Mouse (Mus musculus) thymus, postnatal 0 days (tissue): Measurements from ENCODE around the gene Ngef. TPM values are rescaled to one million over a fixed set of nuclear protein-coding genes. Genes with fewer than 3 reads are reported as not detected.

Source experiments
- DNase-seq: peaks from one replicate; pipeline ENCODE4 v3.0.0-alpha.2; 2015; ENCODE audit warnings: low spot score
- polyA plus RNA-seq: library from polyadenylated mRNA; unstranded; fragments of >200 nt; fragmentation: Nextera tagmentation; extraction: Ambion mirVana; gene quantifications from 2 replicates; pipeline ENCODE4 v1.2.1, GENCODE M21; 2015

The Ngef gene
- 0.10 and 0.18 TPM in 2 replicates for polyA plus RNA-seq

DNA sequence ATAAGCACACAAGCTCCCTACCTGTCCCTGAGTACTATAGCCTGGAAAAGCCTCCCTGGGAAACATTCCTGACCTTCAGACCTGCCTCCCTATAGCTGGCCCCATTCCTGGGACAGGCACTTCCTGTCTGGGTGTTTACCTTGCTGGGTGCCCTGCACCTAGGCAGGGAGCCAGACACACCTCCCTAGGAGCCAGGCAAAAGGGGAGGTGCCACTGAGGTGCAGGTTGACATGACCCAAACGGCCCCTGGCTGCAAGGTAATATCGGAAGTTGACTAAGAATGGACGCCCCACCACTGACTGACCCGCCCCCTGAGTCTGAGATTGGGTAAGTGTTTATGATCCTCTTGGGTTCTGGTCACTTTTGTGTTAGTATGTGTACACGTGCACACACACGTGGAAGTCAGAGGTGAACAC is at the start of gene Ngef:
Ngef (minus strand) TSS at position 71 of the 416 bp plus-strand sequence.
- DNase-seq: no peak

DNA sequence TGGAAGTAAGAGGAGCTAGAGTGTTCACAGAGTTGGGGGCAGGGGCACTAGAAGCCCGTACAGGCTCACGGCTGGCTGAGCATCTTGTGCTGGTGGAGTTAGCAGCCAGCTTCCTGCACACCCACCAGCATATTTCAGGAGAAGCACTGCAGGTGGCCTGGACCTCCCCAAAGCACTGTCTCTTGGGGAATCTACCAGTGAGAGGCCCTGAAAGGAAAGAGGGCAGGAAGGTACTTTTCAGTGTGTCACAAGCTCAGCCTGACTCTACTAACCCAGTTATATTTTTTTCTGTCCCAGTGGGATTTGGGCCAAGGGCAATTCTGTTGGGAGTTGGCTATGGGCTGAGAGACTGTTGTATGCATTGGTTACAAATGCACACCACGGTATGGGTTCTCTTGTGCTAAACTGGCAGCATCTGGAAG is 48.2 kb upstream of the Ngef start:
- DNase-seq: peak; percentile 69

DNA sequence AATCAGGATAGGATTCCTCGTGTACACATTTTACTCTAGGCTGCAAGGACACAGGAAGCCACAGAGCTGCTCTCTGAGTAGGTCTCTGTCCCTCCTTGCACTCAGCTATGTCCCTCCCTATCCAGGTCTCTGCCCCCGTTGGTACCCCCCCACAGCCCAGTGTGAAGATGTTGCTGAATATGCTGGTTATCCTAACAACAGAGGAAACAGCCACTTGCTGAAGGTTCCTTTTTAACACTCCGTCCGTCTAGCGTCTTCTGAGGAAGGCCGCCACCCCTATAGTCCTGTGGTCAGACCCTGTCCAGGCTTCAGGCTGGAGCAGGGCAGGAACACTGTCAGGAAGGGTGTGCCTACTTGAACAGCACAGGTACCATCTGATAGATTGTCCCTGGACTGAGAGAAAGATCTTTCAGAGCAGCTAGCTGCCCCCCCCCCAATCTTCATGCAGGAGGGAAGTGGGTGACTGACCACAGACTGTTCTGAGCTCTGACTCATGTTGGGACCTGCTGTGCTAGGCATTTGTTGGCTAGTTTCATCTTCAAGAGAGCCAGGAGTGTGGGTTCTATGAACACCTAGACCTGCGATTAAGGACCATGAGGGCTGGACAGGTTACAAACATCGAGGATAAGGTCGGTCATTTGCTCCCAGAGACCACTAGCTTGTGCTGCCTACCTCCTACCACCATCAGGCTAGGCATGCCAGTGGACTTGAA is 47.6 kb upstream of the Ngef start:
- peak; percentile 39 for DNase-seq

DNA sequence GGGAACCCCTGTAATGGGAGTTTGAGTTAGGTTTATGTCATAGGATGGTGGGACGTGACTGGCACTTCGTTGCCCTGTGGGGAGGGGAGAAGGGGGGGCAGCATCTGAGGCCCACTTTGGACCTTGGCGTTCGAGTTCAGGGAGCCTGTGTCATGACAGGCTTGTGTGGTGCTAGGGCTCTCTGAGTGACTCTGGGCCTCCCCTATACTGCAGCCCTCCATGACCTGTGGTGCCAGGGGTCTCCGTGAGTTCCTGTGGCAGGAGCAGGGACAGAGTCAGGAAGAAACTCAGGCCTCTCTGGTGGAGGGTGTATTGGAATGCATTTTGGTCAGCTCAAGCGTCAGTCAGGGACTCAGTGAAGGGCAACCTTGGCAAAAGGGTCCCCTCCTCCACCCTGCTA is 47.0 kb upstream of the Ngef start:
- DNase-seq: no peak

DNA sequence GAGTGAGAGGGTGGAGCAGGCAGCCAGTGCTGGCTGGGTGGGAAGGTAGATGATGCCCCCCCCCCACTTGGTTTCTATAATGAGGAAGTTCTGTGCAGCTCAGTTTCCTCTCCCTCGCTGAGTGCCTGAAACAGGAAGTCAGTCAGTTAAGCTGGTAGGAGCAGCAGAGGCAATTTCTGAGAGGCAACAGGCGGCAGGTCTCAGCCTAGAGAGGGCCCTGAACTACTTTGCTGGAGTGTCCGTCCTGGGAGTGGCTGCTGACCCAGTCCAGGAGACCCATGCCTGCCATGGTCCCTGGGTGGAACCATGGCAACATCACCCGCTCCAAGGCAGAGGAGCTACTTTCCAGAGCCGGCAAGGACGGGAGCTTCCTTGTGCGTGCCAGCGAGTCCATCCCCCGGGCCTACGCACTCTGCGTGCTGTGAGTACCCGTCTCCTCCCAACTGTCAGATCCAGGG is 46.6 kb upstream of the Ngef start, which contains the start of gene Inpp5d:
Inpp5d (plus strand) TSS at position 102 of the 458 bp plus-strand sequence.
- peak; percentile 78 for DNase-seq

DNA sequence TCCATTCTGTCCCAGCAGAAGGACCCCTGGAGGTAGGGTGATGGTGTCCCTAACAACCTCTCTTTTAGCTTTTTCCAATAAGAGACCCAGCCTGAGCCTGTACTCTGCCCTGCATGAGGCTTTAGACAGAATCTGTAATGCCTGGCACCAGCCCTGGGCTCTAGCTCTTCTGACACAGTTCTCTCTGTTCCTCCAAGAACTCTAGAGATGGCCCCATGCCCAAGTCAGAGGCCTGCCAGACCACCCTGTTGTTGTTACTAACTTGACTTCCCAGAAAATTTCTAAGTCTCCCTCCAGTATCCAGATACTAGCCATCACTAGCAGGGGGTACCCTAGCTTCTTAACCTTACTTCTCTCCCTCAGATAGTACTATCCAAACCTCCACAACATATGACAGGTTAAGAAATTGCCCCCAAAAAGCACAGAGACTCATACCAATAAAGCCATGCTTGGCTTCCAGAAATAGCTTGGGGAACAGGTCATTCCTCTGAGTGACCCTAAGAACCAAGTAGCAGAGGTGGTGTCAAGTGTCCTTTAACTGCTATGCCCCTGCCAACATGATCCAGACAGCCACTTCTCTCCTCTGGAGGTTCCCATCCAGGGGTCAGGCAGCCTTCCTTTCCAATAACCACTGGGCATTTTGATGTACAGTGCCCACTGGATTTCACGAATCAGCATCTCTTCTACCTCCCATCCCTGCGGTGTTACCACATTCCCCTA is 41.1 kb upstream of the Ngef start:
- DNase-seq: no peak

DNA sequence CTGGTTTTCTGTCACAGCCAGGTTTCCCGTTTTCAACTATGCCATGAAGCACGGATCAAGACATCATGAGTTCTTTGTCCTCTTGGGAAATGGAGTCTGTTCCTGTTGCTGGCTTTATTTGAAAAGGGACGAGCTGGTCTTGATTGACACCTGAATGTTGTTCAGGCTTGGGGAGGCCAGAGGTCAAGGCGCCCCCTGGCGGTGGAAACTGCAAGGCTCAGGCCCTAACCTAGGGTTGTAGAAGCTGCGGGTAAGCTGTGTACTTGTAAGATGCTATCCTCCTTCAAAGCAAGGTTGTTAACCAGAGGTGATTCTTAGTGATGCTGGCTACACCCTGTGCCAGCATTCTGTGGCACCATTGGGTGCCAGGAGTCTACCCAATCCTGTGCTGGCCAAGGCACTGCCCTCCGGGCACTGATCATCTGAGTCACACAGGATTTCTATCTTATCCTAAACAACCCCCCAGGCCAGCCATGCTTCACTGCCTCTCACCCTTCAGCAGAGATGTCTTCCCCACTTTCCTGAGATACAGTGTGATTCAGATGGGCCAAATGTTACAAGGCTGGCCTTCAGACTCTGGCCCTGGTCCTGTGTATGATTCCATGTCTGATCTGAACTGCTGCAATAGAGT is 34.9 kb upstream of the Ngef start:
- peak; percentile 75 for DNase-seq

DNA sequence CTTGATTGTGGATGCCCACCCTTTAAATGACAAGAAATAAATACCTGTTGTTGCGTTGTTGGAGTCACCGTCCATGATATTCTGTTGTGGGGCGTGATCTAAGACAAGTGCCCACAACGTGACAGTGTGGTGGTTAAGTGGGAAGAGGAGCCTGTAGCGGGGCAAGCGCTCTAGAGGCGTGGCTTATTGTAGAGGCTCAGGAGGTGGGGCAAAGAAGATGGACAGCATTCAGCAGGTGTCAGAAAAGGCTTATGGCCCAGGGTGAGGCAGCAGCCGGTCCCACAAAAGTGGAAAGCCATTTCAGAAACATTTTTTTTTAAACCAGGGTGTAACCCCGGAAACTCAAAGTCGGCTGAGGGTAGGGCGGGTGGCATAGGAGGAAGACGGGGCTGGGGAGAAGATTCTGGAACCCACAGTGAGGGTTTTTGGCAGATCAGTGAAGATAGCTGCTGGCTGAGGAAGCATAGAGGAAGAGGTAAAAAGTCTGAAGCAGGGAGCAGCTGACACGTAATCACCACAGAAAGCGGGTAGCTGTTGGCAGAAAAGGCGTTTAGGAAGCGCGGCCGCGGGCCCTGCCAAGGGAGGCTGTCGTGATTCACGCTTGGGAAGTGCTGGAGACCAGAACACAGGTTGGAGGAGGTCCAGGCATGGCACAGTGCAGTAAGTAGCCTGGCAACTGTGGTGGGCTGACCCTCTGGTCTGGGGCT is 33.9 kb upstream of the Ngef start:
- DNase-seq: peak; percentile 70

DNA sequence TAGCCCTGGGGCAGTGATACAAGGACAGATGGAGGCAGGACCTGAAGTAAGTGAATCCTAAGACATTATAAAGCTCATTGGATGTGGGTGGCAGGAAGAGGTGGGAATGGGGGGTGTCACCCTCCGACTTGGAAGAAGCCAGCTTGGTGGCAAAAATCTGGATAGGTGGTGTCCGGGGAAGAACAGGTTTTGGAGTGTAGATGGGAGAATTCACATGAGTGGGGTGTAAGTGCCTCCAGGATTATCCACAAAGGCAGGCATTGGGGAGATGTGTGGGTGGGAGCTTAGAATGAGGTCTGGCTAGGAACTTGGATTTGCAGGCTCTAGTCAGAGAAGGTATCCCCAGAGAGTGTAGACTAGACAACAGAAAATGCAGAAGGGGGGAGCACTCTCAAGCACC is 31.6 kb upstream of the Ngef start:
- no peak for DNase-seq

DNA sequence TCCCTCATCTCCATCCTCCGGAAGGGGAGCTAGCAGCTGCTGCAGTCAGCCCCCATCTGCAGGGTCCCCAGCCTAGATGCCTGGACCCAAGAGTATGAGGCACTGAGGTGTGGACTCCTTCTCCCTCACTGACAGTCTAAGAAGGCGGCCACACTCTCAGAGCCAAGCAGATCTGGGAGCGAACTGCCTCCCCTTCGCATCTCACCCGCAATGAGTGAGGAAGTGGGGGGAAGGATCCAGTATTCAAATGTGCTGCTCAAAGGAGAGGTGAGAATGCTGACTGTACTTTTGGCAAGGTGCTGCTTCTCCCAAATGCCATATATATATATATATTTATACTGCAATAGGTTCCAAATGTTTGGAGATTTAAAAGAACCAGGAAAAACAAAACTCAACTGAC is 29.7 kb upstream of the Ngef start:
- no peak for DNase-seq

DNA sequence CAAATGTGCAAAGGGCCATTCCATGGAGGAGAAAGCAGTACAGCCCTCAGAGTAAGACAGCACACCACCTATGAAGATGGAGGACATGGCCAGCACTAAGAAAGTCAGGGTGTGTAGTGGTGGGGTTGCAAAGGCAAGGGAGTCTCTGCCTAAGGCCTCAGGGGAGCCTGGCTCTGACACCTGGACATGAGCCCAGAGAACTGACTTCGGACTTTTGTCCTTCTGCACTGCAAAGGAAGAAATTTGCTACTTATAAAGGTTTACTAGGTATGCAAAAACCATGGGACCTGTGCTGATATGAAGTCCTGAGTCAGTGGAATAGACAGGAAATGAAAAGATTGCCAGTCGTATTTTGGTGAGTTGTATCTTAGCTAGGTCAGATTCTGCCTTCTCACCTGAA is 28.1 kb upstream of the Ngef start:
- DNase-seq: no peak

DNA sequence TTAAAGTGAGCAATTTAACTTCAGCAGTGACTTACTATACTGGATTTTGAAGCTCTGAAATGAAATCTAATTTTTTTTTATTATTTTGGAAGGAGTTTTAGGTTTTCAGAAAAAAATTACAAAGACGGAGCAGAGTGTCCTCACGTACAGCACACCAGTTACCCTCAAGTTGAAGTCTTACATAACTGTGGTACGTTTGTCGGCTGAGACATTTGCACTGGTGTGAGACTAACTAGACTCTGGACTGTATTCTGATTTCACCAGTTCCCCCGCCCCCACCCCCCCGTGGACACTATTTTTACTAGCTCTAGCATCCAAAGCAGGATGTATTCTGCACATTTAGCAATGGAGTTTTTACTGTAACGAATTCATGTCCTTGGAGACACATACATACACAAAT is 26.9 kb upstream of the Ngef start:
- DNase-seq: no peak

DNA sequence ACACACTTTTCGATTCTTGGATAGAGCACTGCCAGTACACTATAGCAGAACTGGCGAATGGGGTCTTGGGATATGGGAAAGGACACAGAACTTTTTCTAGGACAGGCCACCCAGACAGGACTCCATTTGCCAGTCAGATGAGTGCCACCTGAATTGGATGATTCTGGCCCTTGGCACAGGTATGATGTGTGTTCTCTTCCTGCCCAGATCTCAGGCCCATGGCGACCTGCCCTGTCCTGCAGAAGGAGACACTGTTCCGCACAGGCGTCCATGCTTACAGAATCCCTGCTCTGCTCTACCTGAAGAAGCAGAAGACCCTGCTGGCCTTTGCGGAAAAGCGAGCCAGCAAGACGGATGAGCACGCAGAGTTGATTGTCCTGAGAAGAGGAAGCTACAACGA is 21.0 kb upstream of the Ngef start:
- no peak for DNase-seq

DNA sequence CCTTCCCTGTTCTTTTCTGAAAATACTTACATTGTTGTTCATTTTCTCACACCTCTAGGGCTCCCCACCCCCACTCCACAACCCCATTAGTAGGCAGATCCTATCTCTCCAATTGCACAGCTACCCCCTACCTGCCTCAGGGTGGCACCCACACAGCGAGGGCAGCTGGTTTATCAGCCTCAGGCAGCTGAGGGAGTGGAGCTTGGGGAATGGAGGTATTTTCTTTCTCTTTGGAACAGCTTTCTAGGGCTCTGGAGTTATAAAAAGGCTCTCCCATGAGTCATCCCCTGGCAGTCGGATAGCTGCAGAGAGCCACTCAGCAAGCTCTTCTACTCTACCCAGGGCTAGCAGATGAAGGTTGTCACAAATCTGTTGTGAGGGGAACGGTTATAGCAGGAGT is 20.6 kb upstream of the Ngef start:
- no peak for DNase-seq

DNA sequence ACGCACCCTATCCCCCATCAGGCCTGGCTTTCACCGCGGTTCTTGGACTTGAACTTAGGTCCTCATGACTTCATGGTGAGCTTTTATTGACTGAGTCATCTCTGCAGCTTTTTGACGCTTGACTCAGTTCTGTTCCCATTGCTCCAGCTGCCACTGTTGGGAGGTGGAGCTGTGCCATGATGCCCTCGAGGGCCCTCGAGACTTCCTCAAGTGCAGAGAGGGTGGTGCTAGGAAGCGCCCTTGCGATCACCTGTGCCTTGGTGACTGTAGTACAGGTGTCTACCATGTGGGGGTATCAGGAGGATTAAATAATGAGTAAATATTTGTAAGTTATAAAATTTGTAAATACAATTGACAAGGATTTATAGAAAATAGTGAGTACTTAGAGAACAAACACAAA is 16.3 kb upstream of the Ngef start:
- no peak for DNase-seq

DNA sequence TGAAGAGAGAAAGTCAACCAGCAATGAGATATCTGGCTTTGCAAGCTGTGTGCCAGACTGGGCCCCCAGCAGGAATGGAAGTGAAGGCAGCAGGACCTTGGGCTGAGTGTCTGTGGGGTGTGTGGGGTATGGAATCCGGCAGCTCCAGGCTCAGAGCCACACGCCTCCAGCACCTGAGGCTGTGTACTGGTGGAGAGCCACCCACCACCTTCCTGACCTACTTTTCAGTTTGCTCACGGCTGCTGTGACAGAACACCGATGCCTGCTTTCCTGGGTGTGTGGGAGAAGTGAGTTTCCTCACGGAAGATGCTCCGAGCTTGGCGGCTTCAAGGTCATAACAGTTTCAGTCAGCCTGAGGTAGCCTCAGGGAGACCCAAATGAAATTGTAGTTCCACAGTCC is 15.5 kb upstream of the Ngef start:
- no peak for DNase-seq

DNA sequence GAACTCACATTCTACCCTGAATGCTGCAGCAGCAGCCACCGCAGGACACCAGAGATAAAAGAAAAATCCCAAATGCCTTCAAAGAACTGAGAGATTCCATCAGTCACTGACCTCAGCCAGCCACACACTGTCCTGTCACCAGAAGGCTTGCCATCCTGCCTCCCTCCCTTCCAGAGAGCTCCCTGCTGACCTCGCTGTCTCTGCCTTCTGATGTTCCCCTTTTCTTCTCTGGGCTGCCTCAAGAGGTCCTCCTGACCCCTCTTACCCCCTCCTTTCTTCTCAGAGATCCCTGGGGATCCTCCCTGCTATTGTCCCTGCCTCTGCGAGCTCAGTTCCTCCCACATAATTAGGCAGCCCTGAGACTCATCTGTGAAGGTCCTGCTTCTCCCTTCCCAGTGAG is 7.2 kb upstream of the Ngef start:
- no peak for DNase-seq

DNA sequence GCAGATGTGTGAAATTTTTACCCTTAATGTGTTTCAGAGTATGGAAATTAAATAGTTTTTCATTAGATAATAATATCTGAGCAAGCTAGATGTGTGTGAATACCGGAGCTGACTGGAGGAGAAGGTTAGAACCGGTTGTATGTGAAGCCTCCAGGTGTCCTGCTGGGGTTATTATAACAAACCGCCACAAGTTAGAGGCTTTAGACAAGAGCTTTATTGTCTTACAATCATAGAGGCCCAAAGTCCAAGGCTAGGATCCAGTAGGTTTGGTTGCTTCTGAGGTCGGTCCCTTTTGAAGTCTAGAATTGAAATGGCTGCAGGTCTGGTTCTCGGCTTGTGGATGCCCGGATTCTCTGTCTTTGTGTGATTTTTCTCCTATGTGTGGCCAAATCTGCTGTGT is 5.3 kb upstream of the Ngef start:
- no peak for DNase-seq

DNA sequence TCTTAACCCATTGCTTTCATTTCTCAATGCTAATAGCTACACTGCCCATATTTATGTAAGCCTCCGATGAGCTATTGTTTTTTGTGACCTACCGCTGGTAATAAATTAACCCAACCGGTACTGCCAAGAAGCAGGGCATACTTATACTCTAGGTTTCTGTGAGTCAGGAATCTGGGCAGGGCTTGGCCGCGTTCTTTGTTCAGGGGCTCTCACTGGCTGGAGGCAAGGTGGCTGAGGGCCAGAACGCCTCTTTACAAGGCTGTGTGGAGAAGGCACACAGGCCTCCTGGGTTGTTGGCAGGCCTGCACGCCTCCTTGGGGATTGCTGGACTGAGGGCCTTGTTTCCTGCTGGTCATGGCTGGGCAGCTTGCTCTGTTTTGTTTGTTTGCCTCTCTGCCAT is 1.1 kb upstream of the Ngef start:
- no peak for DNase-seq

DNA sequence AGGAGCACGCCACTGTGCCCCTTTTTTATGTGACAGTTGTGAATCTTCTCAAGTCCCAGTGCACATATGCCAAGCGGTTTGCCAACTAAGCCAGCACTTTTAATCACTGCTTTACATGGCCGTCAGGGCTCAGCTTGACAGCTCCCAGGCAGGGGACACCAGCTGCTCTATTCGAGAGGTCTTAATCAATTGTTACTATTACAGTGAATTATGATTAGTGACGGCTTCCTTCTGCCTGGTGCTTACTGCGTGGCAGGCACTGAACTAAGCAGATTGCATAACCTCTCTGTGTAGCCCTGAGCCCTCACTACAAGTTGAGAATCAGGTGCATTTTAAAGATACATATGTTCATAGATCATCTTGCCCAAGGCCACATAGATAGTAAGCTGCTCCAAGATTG is 683 bp upstream of the Ngef start:
- no peak for DNase-seq

DNA sequence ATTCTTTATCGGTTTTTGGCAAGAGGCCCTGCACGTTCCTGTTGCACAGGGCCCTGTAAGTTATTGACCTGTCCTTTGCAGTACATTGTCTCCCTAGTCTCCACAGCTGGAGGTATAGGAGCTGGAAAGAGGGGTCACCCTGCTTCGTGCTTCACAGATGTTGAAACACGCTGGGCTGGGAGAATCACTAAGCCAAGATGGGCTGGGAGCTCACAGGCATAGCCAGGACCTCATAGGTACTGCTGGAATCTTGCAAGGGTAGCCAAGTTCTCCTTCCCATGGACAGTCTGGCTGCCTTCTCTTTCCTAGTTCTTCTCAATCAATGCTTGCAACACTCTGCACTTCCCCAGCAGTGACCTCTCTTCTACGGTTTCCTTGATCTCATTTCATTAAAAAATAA is 409 bp downstream of the Ngef start:
- no peak for DNase-seq

DNA sequence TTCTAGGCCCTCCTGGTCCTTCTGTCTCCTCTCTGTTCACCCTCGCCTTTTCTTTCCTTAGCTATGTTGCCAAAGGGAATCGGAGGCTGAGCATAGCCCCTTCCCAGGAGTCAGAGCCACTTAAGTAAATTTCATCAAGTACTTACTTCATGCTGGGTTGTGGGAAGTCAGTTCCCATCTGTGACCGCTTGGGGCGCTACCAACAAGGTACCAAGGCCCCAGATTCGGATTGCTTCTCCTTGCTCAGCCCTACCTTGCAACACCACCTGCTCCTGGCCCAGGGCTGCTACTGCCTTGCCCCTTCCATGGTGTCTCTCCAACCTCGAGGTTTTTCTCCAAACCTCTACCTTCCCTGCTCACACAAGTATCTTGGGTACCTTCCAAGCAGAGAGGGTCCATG is 5.3 kb downstream of the Ngef start:
- DNase-seq: peak; percentile 50
